Mouse (Mus musculus) layer of hippocampus, postnatal 36 days (tissue): ENCODE data around the gene Nrip1. TPM values are rescaled to one million over a fixed set of nuclear protein-coding genes. Genes with fewer than 3 reads are reported as not detected.
"Not testable (repeated sequence)": the region's sequence is repeated elsewhere in the genome, so short reads cannot be mapped to it uniquely, and the experiment has no call there.

Source experiments
- DNase-seq, 2 experiments: peaks; one replicate each; pipeline ENCODE4 v3.0.0; 2022
- total RNA-seq, 2 experiments: library from RNA; stranded (reverse); gene quantifications; 2 replicates each; pipeline ENCODE4 v1.2.3; 2021

The Nrip1 gene
- 10 to 100 TPM; 55.6 to 60.4 TPM for total RNA-seq

GRCm38 (mm10) chr16:76373671-76374091, at the start of gene Nrip1:
Nrip1 (minus strand) TSS chr16:76373827.
- peak; percentile 60 for DNase-seq

- no peak for DNase-seq
Measured at GRCm38 (mm10) chr16:76422531-76422930, 48.9 kb upstream of the Nrip1 start.

GRCm38 (mm10) chr16:76419849-76420248, 46.2 kb upstream of the Nrip1 start:
- DNase-seq, result no peak

- no peak for DNase-seq
Measured at GRCm38 (mm10) chr16:76416477-76416876, 42.9 kb upstream of the Nrip1 start.

GRCm38 (mm10) chr16:76416060-76416438, 42.4 kb upstream of the Nrip1 start:
- DNase-seq, result no peak

GRCm38 (mm10) chr16:76415407-76416059, 41.9 kb upstream of the Nrip1 start:
- no peak for DNase-seq

GRCm38 (mm10) chr16:76414528-76414927, 40.9 kb upstream of the Nrip1 start:
- no peak for DNase-seq

GRCm38 (mm10) chr16:76413581-76413980, 40.0 kb upstream of the Nrip1 start:
- no peak for DNase-seq

GRCm38 (mm10) chr16:76409355-76409722, 35.7 kb upstream of the Nrip1 start:
- DNase-seq, result no peak

GRCm38 (mm10) chr16:76408696-76409354, 35.2 kb upstream of the Nrip1 start:
- DNase-seq, result no peak

GRCm38 (mm10) chr16:76408241-76408640, 34.6 kb upstream of the Nrip1 start:
- no peak for DNase-seq

GRCm38 (mm10) chr16:76407321-76407920, 33.8 kb upstream of the Nrip1 start:
- DNase-seq, result no peak

- peak in 1 of 2 experiments; percentile 12 for DNase-seq
Measured at GRCm38 (mm10) chr16:76406897-76407296, 33.3 kb upstream of the Nrip1 start.

GRCm38 (mm10) chr16:76406319-76406718, 32.7 kb upstream of the Nrip1 start:
- no peak for DNase-seq

- not testable (repeated sequence) for DNase-seq
Measured at GRCm38 (mm10) chr16:76403305-76403704, 29.7 kb upstream of the Nrip1 start.

GRCm38 (mm10) chr16:76396512-76396911, 22.9 kb upstream of the Nrip1 start:
- DNase-seq, result no peak

- no peak for DNase-seq
Measured at GRCm38 (mm10) chr16:76393267-76393666, 19.6 kb upstream of the Nrip1 start.

- DNase-seq, result no peak
Measured at GRCm38 (mm10) chr16:76386496-76386895, 12.9 kb upstream of the Nrip1 start.

- DNase-seq, result no peak
Measured at GRCm38 (mm10) chr16:76386071-76386470, 12.4 kb upstream of the Nrip1 start.

- DNase-seq, result no peak
Measured at GRCm38 (mm10) chr16:76377211-76377610, 3.6 kb upstream of the Nrip1 start.

GRCm38 (mm10) chr16:76376661-76377060, 3.0 kb upstream of the Nrip1 start:
- no peak for DNase-seq

- peak; percentile 82 to 86 for DNase-seq
Measured at GRCm38 (mm10) chr16:76372941-76373561, 576 bp downstream of the Nrip1 start.
